Mouse (Mus musculus): ENCODE measurements around the gene Fam122c.

DNA sequence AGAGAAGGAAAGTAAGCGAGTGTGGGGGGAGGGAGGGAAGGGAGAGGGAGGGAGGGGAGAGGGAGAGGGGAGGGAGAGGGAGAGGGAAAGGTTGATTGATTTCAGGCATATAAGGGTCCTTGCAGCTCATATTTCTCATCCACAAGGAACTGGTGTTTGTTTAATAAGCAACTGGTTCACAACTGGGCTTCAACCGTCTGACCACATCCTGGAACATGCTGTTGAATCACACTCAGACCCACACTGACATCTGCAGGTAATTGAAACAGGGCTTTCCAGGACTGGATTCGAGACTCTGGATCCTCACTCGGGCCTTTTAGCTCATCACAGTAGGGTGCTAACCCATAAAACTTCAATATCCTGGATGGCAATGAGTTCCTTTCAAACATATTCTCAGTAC is 39.5 kb upstream of the Fam122c start:
- TF ChIP-seq CTCF (IDR thresholded peaks at IDR 0.05; ENCODE audit: low read depth) (peak; percentile 55), EP300 (IDR thresholded peaks at IDR 0.05; ENCODE audit: low read depth) (no peak)

Measured in liver, postnatal 0 days (tissue).